Mouse (Mus musculus) liver, embryonic 14.5 days (tissue): ENCODE results near the gene Gart.

Experiments
- CTCF ChIP-seq: IDR thresholded peaks from 2 replicates; pipeline ENCODE4 v1.5.1; 2016; ENCODE audit warnings: antibody characterized with exemption, low read depth, control low read depth
- EP300 ChIP-seq: IDR thresholded peaks from 2 replicates; pipeline ENCODE4 v1.6.1; 2016; ENCODE audit warnings: antibody characterized with exemption, low read depth

GRCm38 (mm10) chr16:91659798-91660197 lies 13.0 kb upstream of the Gart start:
- TF ChIP-seq EP300 (no peak), CTCF (no peak)
